Mouse (Mus musculus): ENCODE data around the gene Nanp. TPM values are rescaled to one million over a fixed set of nuclear protein-coding genes. Genes with fewer than 3 reads are reported as not detected.

Gene Nanp
- polyA plus RNA-seq, 1 experiment from 2014 or later = 74.4 TPM

- Histone ChIP-seq H3K27me3 (replicated peaks) (no peaks in the 10 kb centered on the region), H3K4me3 (no peak overlapping the region), H3K4me1 (peaks cover 55% of the 10 kb centered on the region), H3K9ac (no peak overlapping the region), H3K27ac (no peak overlapping the region), H3K9me3 (replicated peaks) (no peaks in the 10 kb centered on the region), H3K4me2 (no peak overlapping the region), H3K36me3 (peaks cover 11% of the 10 kb centered on the region)
- 71% methylated on average over 4 of the region's 4 CpGs for WGBS (ENCODE audit: insufficient replicate concordance)
- no peak for ATAC-seq
These were observed 43.9 kb downstream of the Nanp start for GRCm38 (mm10) chr2:150995324-150995723.

- Histone ChIP-seq H3K9me3 (replicated peaks) (no peaks in the 10 kb centered on the region), H3K27me3 (replicated peaks) (no peaks in the 10 kb centered on the region), H3K4me3 (no peak overlapping the region), H3K4me1 (peaks cover 29% of the 10 kb centered on the region), H3K27ac (no peak overlapping the region), H3K4me2 (no peak overlapping the region), H3K9ac (no peak overlapping the region), H3K36me3 (no peaks in the 10 kb centered on the region)
- no peak for ATAC-seq
- WGBS (ENCODE audit: insufficient replicate concordance) = 80% methylated on average over 4 of the region's 4 CpGs
These were observed 48.1 kb downstream of the Nanp start for GRCm38 (mm10) chr2:150991050-150991449.

DNA sequence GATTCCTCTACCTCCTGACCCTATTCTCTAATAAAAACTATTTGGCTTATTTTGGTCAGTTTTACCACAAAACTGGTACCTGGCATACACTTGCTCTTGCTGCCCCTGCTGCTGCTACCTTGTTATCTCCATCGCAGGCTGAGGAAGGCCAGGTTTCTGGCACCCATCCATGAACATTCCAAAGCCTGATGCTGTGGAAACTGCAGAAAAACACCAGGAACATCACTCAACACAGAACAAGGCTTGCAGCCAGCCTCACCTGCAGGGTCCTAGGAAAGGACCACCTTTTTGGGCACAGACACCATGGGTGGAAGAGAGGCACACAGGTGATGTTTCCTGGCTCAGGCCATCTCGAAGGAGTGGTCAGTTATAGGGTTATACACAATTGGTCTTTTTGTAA lies 48.7 kb downstream of the Nanp start:
- no peaks in the 10 kb centered on the region for H3K36me3 ChIP-seq
- peaks cover 25% of the 10 kb centered on the region for H3K4me1 ChIP-seq
- no peaks in the 10 kb centered on the region for H3K27me3 ChIP-seq (replicated peaks)
- H3K9me3 ChIP-seq (replicated peaks) = no peaks in the 10 kb centered on the region
- H3K9ac ChIP-seq = no peak overlapping the region
- H3K4me2 ChIP-seq = no peak overlapping the region
- 84% methylated on average over 2 of the region's 2 CpGs for WGBS (ENCODE audit: insufficient replicate concordance)
- no peak overlapping the region for H3K27ac ChIP-seq
- no peak overlapping the region for H3K4me3 ChIP-seq
- no peak for ATAC-seq

DNA sequence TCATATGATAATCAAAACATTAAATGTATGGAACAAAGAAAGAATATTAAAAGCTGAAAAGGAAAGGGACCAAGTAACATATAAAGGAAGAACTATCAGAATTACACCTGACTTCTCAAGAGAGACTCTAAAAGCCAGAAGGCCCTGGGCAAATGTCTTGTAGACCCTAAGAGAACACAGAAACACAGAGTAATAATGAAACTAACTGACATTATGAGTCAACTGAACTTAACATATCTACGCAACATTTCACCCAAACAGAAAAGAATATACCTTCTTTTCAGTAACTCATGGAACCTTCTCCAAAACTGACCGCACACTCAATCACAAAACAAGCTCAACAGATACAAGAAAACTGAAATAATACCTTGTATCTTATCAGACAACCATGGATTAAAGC lies 53.8 kb downstream of the Nanp start:
- no peak for ATAC-seq
- H3K9ac ChIP-seq = no peak overlapping the region
- no peak overlapping the region for H3K4me3 ChIP-seq
- no peaks in the 10 kb centered on the region for H3K36me3 ChIP-seq
- WGBS (ENCODE audit: insufficient replicate concordance) = 91% methylated on average over 2 of the region's 2 CpGs
- no peaks in the 10 kb centered on the region for H3K27me3 ChIP-seq (replicated peaks)
- H3K27ac ChIP-seq = no peak overlapping the region
- H3K4me1 ChIP-seq = peaks cover 41% of the 10 kb centered on the region
- H3K9me3 ChIP-seq (replicated peaks) = no peaks in the 10 kb centered on the region
- H3K4me2 ChIP-seq = no peak overlapping the region

DNA sequence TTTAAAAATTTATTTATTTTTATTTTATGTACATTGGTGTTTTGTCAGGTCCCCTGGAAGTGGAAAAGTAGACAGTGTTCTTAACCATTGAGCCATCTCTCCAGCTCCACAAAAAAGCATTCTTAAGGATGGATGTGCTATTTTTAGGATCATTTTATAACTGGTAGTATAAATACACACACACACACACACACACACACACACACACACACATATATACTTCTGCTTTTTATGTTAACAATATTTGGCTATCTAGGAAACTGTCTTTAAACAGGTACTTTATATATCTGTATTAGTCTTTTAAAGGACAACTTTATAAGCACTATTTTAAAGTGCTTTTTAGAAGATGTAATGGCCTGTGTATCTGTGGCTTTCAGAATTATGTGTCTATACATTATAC lies 57.1 kb downstream of the Nanp start:
- H3K27me3 ChIP-seq (replicated peaks) = no peaks in the 10 kb centered on the region
- H3K4me2 ChIP-seq = no peak overlapping the region
- H3K9me3 ChIP-seq (replicated peaks) = no peaks in the 10 kb centered on the region
- H3K27ac ChIP-seq = no peak overlapping the region
- H3K36me3 ChIP-seq = peaks cover 22% of the 10 kb centered on the region
- ATAC-seq = no peak
- H3K4me1 ChIP-seq = peaks cover 65% of the 10 kb centered on the region
- no peak overlapping the region for H3K4me3 ChIP-seq
- H3K9ac ChIP-seq = no peak overlapping the region

- peak; percentile 65 for ATAC-seq
- H3K27ac ChIP-seq = 0 out of 2 replicates have a peak overlapping the region, but pooled peaks have one; percentile 14
- H3K4me2 ChIP-seq = no peak overlapping the region
- WGBS (ENCODE audit: insufficient replicate concordance) = 19% methylated on average over 7 of the region's 7 CpGs
- peaks cover 71% of the 10 kb centered on the region for H3K4me1 ChIP-seq
- H3K27me3 ChIP-seq (replicated peaks) = no peaks in the 10 kb centered on the region
- no peak overlapping the region for H3K4me3 ChIP-seq
- H3K36me3 ChIP-seq = peaks cover 22% of the 10 kb centered on the region
- no peaks in the 10 kb centered on the region for H3K9me3 ChIP-seq (replicated peaks)
- no peak overlapping the region for H3K9ac ChIP-seq
These were observed 57.7 kb downstream of the Nanp start for GRCm38 (mm10) chr2:150981524-150981923.

GRCm38 (mm10) chr2:150979861-150980620 lies 59.2 kb downstream of the Nanp start:
- Histone ChIP-seq H3K9me3 (replicated peaks) (no peaks in the 10 kb centered on the region), H3K27me3 (replicated peaks) (no peaks in the 10 kb centered on the region), H3K4me2 (no peak overlapping the region), H3K4me3 (no peak overlapping the region), H3K36me3 (peaks cover 32% of the 10 kb centered on the region), H3K27ac (0 out of 2 replicates have a peak overlapping the region, but pooled peaks have one; percentile 4), H3K9ac (no peak overlapping the region), H3K4me1 (peaks cover 82% of the 10 kb centered on the region)
- WGBS (ENCODE audit: insufficient replicate concordance) = 82% methylated on average over 14 of the region's 14 CpGs
- no peak for ATAC-seq

Other genes starting within 250 kb of the Nanp start
- 24.9 and 25.3 TPM in 2 replicates for gene Abhd12, start 134.7 kb downstream of the Nanp start, polyA plus RNA-seq (2016; fragmentation: Nextera tagmentation; extraction: Ambion mirVana)
- 50.2 and 51.1 TPM in 2 replicates for gene Gins1, start 134.0 kb downstream of the Nanp start, polyA plus RNA-seq (2016; fragmentation: Nextera tagmentation; extraction: Ambion mirVana)
- gene Ninl, start within 50 bp of the Nanp start, polyA plus RNA-seq (2016; fragmentation: Nextera tagmentation; extraction: Ambion mirVana) = 18.6 and 18.7 TPM in 2 replicates
- gene Gm14151, start 53.0 kb upstream of the Nanp start, polyA plus RNA-seq (2016; fragmentation: Nextera tagmentation; extraction: Ambion mirVana) = not detected in 2 replicates
- gene Gm14147, start 58.8 kb upstream of the Nanp start, polyA plus RNA-seq (2016; fragmentation: Nextera tagmentation; extraction: Ambion mirVana) = not detected in 2 replicates

All from liver, embryonic 12.5 days (tissue).